Mouse (Mus musculus) CH12.LX (cell line): ENCODE measurements around the gene Gm9918. TPM values are rescaled to one million over a fixed set of nuclear protein-coding genes. Genes with fewer than 3 reads are reported as not detected.

Experiments used
- DNase-seq: peaks from one replicate; pipeline ENCODE4 v3.0.0-alpha.2; 2013; ENCODE audit errors: extremely low read depth
- H3K27ac ChIP-seq: 2 replicates; pipeline ENCODE4 v1.5.1; 2012; ENCODE audit warnings: low read depth, mild to moderate bottlenecking, control low read depth, moderate library complexity; ENCODE audit not compliant: insufficient read depth
- H3K27me3 ChIP-seq: replicated peaks from 2 replicates; pipeline ENCODE3; 2012; ENCODE audit warnings: inconsistent platforms
- H3K36me3 ChIP-seq, 2 experiments: replicated peaks in 1 of 2; 2 replicates each; pipeline versions ENCODE3 to v1.6.1; 2012; ENCODE audit warnings: inconsistent platforms in 1 of 2, low read length in 1 of 2, mild to moderate bottlenecking in 1 of 2, mixed read lengths in 1 of 2, moderate library complexity in 1 of 2; ENCODE audit not compliant: control insufficient read depth in 1 of 2, insufficient read depth in 1 of 2
- H3K4me1 ChIP-seq, 2 experiments: 2 replicates each; pipeline ENCODE4 v1.6.1; 2012; ENCODE audit warnings: inconsistent platforms in 1 of 2, moderate library complexity in 1 of 2; ENCODE audit not compliant: insufficient read depth in 2 of 2, control insufficient read depth in 1 of 2
- H3K4me2 ChIP-seq: 2 replicates; pipeline ENCODE4 v1.6.1; 2012; ENCODE audit warnings: low read depth, mild to moderate bottlenecking, control low read depth; ENCODE audit not compliant: poor library complexity, insufficient read depth, severe bottlenecking
- H3K4me3 ChIP-seq, 3 experiments: fragments of 150-350 bp in 1 of 3; sonication (generic) in 1 of 3; replicated peaks in 1 of 3; 2 replicates each; pipeline versions ENCODE3 to v1.5.1; 2011 to 2012; ENCODE audit warnings: low read depth in 2 of 3, low read length in 2 of 3, mild to moderate bottlenecking in 2 of 3, moderate library complexity in 2 of 3, control low read depth in 1 of 3, improper control_type of control experiment in 1 of 3, inconsistent platforms in 1 of 3, mixed read lengths in 1 of 3; ENCODE audit not compliant: poor library complexity in 1 of 3
- H3K79me2 ChIP-seq: replicated peaks from 2 replicates; pipeline ENCODE4 v1.6.1; 2012; ENCODE audit warnings: mild to moderate bottlenecking, moderate library complexity; ENCODE audit not compliant: control insufficient read depth, poor library complexity, insufficient read depth, severe bottlenecking; ENCODE audit errors: extremely low read depth
- H3K9ac ChIP-seq: 2 replicates; pipeline ENCODE4 v1.6.1; 2012; ENCODE audit warnings: low read depth, mild to moderate bottlenecking, control low read depth, moderate library complexity; ENCODE audit not compliant: insufficient read depth
- H3K9me3 ChIP-seq: replicated peaks from 2 replicates; pipeline ENCODE3; 2012; ENCODE audit warnings: low read length, inconsistent platforms, mixed read lengths
- BHLHE40 ChIP-seq: IDR thresholded peaks from 2 replicates; pipeline ENCODE4 v1.6.1; 2011; ENCODE audit warnings: mild to moderate bottlenecking, low read depth, low read length, improper control_type of control experiment
- CHD1 ChIP-seq: IDR thresholded peaks from 2 replicates; pipeline ENCODE4 v1.6.1; 2012; ENCODE audit warnings: low read depth, low read length, improper control_type of control experiment, inconsistent platforms
- CHD2 ChIP-seq: IDR thresholded peaks from 2 replicates; pipeline ENCODE4 v1.6.1; 2011; ENCODE audit warnings: low read length, improper control_type of control experiment
- E2F4 ChIP-seq: IDR thresholded peaks from 2 replicates; pipeline ENCODE4 v1.6.1; 2011; ENCODE audit warnings: low read depth, low read length, improper control_type of control experiment; ENCODE audit not compliant: insufficient replicate concordance
- ELF1 ChIP-seq: IDR thresholded peaks from 2 replicates; pipeline ENCODE4 v1.6.1; 2014; ENCODE audit warnings: low read depth, mild to moderate bottlenecking, inconsistent platforms, low read length, improper control_type of control experiment
- EP300 ChIP-seq: IDR thresholded peaks from 2 replicates; pipeline ENCODE4 v1.6.1; 2011; ENCODE audit warnings: low read length, improper control_type of control experiment
- ETS1 ChIP-seq: conservative IDR thresholded peaks from 2 replicates; pipeline ENCODE4 v1.6.1; 2012; ENCODE audit warnings: low read depth, mild to moderate bottlenecking, inconsistent platforms, low read length, improper control_type of control experiment, moderate library complexity
- GABPA ChIP-seq: IDR thresholded peaks from 2 replicates; pipeline ENCODE4 v1.6.1; 2012; ENCODE audit warnings: low read depth, low read length, improper control_type of control experiment, inconsistent platforms; ENCODE audit not compliant: insufficient replicate concordance
- HCFC1 ChIP-seq: IDR thresholded peaks from 2 replicates; pipeline ENCODE4 v1.6.1; 2012; ENCODE audit warnings: low read depth, mild to moderate bottlenecking, inconsistent platforms, low read length, improper control_type of control experiment
- IRF4 ChIP-seq: IDR thresholded peaks from 2 replicates; pipeline ENCODE4 v1.6.1; 2014; ENCODE audit warnings: low read depth, mild to moderate bottlenecking, inconsistent platforms, low read length, improper control_type of control experiment
- JUN ChIP-seq: IDR thresholded peaks from 2 replicates; pipeline ENCODE4 v1.6.1; 2011; ENCODE audit warnings: low read depth, mild to moderate bottlenecking, low read length, improper control_type of control experiment, moderate library complexity; ENCODE audit not compliant: insufficient read depth
- KAT2A ChIP-seq: IDR thresholded peaks from 2 replicates; pipeline ENCODE4 v1.6.1; 2012; ENCODE audit warnings: low read length, improper control_type of control experiment, inconsistent platforms; ENCODE audit not compliant: insufficient replicate concordance
- MAFK ChIP-seq: IDR thresholded peaks from 2 replicates; pipeline ENCODE4 v1.6.1; 2011; ENCODE audit warnings: low read length, improper control_type of control experiment; ENCODE audit not compliant: insufficient replicate concordance
- MAX ChIP-seq: IDR thresholded peaks from 2 replicates; pipeline ENCODE4 v1.6.1; 2011; ENCODE audit warnings: low read length, improper control_type of control experiment
- MAZ ChIP-seq: IDR thresholded peaks from 2 replicates; pipeline ENCODE4 v1.6.1; 2012; ENCODE audit warnings: low read depth, mild to moderate bottlenecking, inconsistent platforms, low read length, improper control_type of control experiment, moderate library complexity
- MEF2A ChIP-seq: IDR thresholded peaks from 2 replicates; pipeline ENCODE4 v1.6.1; 2014; ENCODE audit warnings: low read depth, mild to moderate bottlenecking, inconsistent platforms, low read length, improper control_type of control experiment, borderline replicate concordance
- MXI1 ChIP-seq: IDR thresholded peaks from 2 replicates; pipeline ENCODE4 v1.6.1; 2011; ENCODE audit warnings: mild to moderate bottlenecking, low read depth, low read length, improper control_type of control experiment
- MYC ChIP-seq: IDR thresholded peaks from 2 replicates; pipeline ENCODE4 v1.6.1; 2011; ENCODE audit warnings: low read depth, mild to moderate bottlenecking, improper control_type of control experiment, low read length
- NELFE ChIP-seq: IDR thresholded peaks from 2 replicates; pipeline ENCODE4 v1.6.1; 2011; ENCODE audit warnings: low read depth, low read length, improper control_type of control experiment
- NRF1 ChIP-seq: IDR thresholded peaks from 2 replicates; pipeline ENCODE4 v1.6.1; 2014; ENCODE audit warnings: low read depth, mild to moderate bottlenecking, inconsistent platforms, low read length, improper control_type of control experiment, moderate library complexity
- PAX5 ChIP-seq: IDR thresholded peaks from 2 replicates; pipeline ENCODE4 v1.6.1; 2012; ENCODE audit warnings: low read length, inconsistent platforms, mixed read lengths
- POLR2A ChIP-seq: IDR thresholded peaks from 2 replicates; pipeline ENCODE4 v1.6.1; 2011; ENCODE audit warnings: low read depth, mild to moderate bottlenecking, improper control_type of control experiment, low read length
- POLR2AphosphoS2 ChIP-seq: IDR thresholded peaks from 2 replicates; pipeline ENCODE4 v1.6.1; 2011; ENCODE audit warnings: low read depth, low read length, improper control_type of control experiment
- RCOR1 ChIP-seq: conservative IDR thresholded peaks from 2 replicates; pipeline ENCODE4 v1.6.1; 2012; ENCODE audit warnings: low read depth, mild to moderate bottlenecking, inconsistent platforms, low read length, improper control_type of control experiment
- SIN3A ChIP-seq: IDR thresholded peaks from 2 replicates; pipeline ENCODE4 v1.6.1; 2012; ENCODE audit warnings: low read length, improper control_type of control experiment, inconsistent platforms
- SMC3 ChIP-seq: IDR thresholded peaks from 2 replicates; pipeline ENCODE4 v1.6.1; 2011; ENCODE audit warnings: low read depth, low read length, improper control_type of control experiment
- TBP ChIP-seq: conservative IDR thresholded peaks from 2 replicates; pipeline ENCODE4 v1.6.1; 2011; ENCODE audit warnings: low read depth, low read length, improper control_type of control experiment
- TCF12 ChIP-seq: IDR thresholded peaks from 2 replicates; pipeline ENCODE4 v1.6.1; 2014; ENCODE audit warnings: low read depth, mild to moderate bottlenecking, inconsistent platforms, low read length, improper control_type of control experiment
- UBTF ChIP-seq: IDR thresholded peaks from 2 replicates; pipeline ENCODE4 v1.6.1; 2012; ENCODE audit warnings: low read depth, mild to moderate bottlenecking, inconsistent platforms, low read length, improper control_type of control experiment, moderate library complexity
- USF1 ChIP-seq: IDR thresholded peaks from 2 replicates; pipeline ENCODE4 v1.6.1; 2014; ENCODE audit warnings: low read depth, mild to moderate bottlenecking, inconsistent platforms, low read length, improper control_type of control experiment
- USF2 ChIP-seq: conservative IDR thresholded peaks from 2 replicates; pipeline ENCODE4 v1.6.1; 2011; ENCODE audit warnings: low read depth, low read length, improper control_type of control experiment
- ZC3H11A ChIP-seq: IDR thresholded peaks from 2 replicates; pipeline ENCODE4 v1.6.1; 2012; ENCODE audit warnings: low read depth, mild to moderate bottlenecking, inconsistent platforms, low read length, improper control_type of control experiment
- ZMIZ1 ChIP-seq: IDR thresholded peaks from 2 replicates; pipeline ENCODE4 v1.6.1; 2012; ENCODE audit warnings: low read depth, mild to moderate bottlenecking, inconsistent platforms, low read length, improper control_type of control experiment
- dilution Hi-C: fragments of 300-500 bp; cut with MboI; formaldehyde crosslinking; loops from 2 replicates; pipeline ENCODE4 v1.14.3; 2020; ENCODE audit warnings: low sequenced_read_pairs; ENCODE audit not compliant: extremely low pct_unique_long_range_greater_than_20kb, extremely low pct_ligation_motif_present
- in situ Hi-C: fragments of 300-500 bp; cut with MboI; formaldehyde crosslinking; loops from 3 replicates; pipeline ENCODE4 v1.14.3; 2019; ENCODE audit warnings: low sequenced_read_pairs, low pct_ligation_motif_present, low pct_unique_long_range_greater_than_20kb, mixed read lengths
- polyA plus RNA-seq: library from polyadenylated mRNA; unstranded; fragments of >175 nt; gene quantifications from 2 replicates; pipeline ENCODE4 v1.2.1, GENCODE M21; 2012; ENCODE audit warnings: low read depth; ENCODE audit not compliant: insufficient read length
- total RNA-seq, 2 experiments: library from RNA; depleted of rRNA; stranded (reverse); fragments of 300-350 nt in 1 of 2; fragments of >200 nt in 1 of 2; gene quantifications; 2 replicates each; pipeline ENCODE4 v1.2.3; 2012 to 2014

Gm9918 gene
- total and polyA plus RNA-seq, 3 experiments, result not detected

DNA sequence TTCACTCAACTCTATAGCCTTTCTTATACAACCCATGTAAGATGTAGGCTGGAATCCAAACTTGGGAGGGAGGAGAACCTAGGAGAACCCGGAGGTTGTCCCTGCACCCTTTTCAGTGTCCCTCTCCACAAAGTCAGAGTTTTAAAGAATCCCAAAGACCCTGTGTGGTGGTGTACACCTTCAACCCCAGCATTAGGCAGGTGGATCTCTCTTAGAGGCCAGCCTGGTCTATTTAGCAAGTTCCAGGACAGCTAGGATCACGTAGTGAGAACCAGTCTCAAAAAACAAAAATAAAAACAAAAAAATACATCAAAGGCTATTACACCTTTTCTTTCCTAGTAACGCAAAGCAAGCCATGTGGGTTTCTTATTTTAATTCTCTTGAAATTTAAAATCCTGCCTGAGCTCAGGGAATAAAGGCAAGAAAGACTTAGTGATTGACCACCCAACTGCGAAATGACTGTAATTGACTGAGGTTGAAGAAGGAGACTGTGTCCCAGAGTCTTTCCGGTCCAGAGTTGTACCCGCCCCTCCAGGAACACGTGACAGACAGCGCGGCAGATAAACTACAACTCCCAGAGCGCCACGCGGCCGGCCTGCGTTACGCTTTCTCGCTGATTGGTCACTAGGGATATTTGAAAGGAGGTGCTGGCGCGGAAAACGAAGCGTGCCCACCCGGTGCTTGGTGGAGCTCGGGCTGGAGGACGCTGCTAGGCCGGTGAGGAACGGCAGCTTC, 25.4 kb downstream of the Gm9918 start, which contains the start of gene Espl1:
TSS of gene Espl1 (plus strand) at position 634 of the 735 bp plus-strand sequence.
- peaks cover 19 to 30% of the 10 kb centered on the region in 2 experiments for H3K36me3 ChIP-seq
- in situ Hi-C loops, result no loop called here
- peak within 1 kb of the TSS; percentile 70 for H3K4me2 ChIP-seq
- peaks cover 0 to 24% of the 10 kb centered on the region in 2 experiments; a peak in 2 of 4 replicates for H3K4me1 ChIP-seq
- peak within 1 kb of the TSS; percentile 63 to 97 (median 73) for H3K4me3 ChIP-seq
- H3K9me3 ChIP-seq, result no peaks in the 10 kb centered on the region
- peak within 1 kb of the TSS; percentile 68 for H3K9ac ChIP-seq
- peaks cover 15% of the 10 kb centered on the region for H3K79me2 ChIP-seq
- TF ChIP-seq E2F4 (peak; percentile 98), MAZ (peak; percentile 51; the same call in 1 of the 2 replicates), IRF4 (peak; percentile 60; the same call in 1 of the 2 replicates), KAT2A (peak; percentile 98; the same call in 1 of the 2 replicates), UBTF (no peak), PAX5 (no peak), HCFC1 (peak; percentile 99), TCF12 (peak; percentile 67; the same call in 1 of the 2 replicates), NRF1 (peak; percentile 29; the same call in 1 of the 2 replicates), USF1 (peak; percentile 97), ZC3H11A (no peak), NELFE (peak; percentile 84), MAFK (no peak), JUN (no peak), USF2 (peak; percentile 97), ZMIZ1 (peak; percentile 93), MAX (peak; percentile 99), ETS1 (no peak), TBP (peak; percentile 91), SMC3 (no peak), MYC (peak; percentile 96), POLR2A (peak; percentile 97), BHLHE40 (peak; percentile 83), SIN3A (peak; percentile 98), RCOR1 (no peak), ELF1 (peak; percentile 86), CHD2 (peak; percentile 84), GABPA (peak; percentile 77; the same call in 1 of the 2 replicates), CHD1 (no peak), POLR2AphosphoS2 (peak; percentile 66; the same call in 1 of the 2 replicates), MEF2A (no peak), EP300 (no peak), MXI1 (peak; percentile 96)
- H3K27me3 ChIP-seq, result no peaks in the 10 kb centered on the region
- DNase-seq, result peak; percentile 99
- dilution Hi-C loops, result no loop called here
- H3K27ac ChIP-seq, result no peak within 1 kb of the TSS
